Mouse (Mus musculus): ENCODE measurements around the gene Cdk19. TPM values are rescaled to one million over a fixed set of nuclear protein-coding genes. Genes with fewer than 3 reads are reported as not detected.

Gene Cdk19
- polyA plus RNA-seq, 1 experiment: 13.3 TPM

DNA sequence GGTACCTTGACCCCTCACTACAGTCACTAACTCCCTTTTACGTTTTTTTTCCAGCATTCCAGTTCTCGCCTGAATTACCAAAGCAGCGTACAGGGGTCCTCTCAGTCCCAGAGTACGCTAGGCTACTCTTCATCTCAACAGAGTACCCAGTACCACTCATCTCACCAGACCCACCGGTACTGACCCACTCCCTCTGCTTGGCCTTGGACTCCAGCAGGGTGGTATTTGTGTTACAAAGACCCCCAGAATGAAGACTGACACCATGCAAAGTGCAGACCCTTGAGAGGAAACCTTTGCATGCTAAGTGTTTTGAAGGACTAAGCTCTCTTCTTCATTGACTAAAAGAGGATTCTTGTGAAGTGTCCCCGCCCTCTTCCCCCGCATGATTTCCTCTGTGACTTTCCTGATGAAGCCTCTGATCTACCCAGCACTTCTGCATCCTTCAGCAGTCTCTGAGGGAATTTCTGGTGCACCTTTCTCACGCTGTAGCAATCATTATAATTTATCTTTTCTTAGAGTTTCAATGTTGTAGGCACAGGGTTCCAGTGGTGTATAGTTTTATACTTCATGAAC is 140.3 kb downstream of the Cdk19 start:
- no peaks in the 10 kb centered on the region for H3K27me3 ChIP-seq (ENCODE audit: control insufficient read depth, insufficient read depth, low read length)
- no peaks in the 10 kb centered on the region for H3K4me1 ChIP-seq (ENCODE audit: control insufficient read depth, insufficient read depth, low read length)
- no peak overlapping the region for H3K27ac ChIP-seq (ENCODE audit: control insufficient read depth, insufficient read depth, low read depth, low read length)
- H3K4me3 ChIP-seq (ENCODE audit: control insufficient read depth, low read depth, low read length): no peak overlapping the region
- H3K36me3 ChIP-seq (ENCODE audit: control insufficient read depth, insufficient read depth, low read length): peaks cover 1% of the 10 kb centered on the region
- TF ChIP-seq POLR2A (IDR thresholded peaks at IDR 0.05; ENCODE audit: control insufficient read depth, low read depth, low read length) (no peak), CTCF (IDR thresholded peaks at IDR 0.05; ENCODE audit: control insufficient read depth, insufficient read depth, insufficient replicate concordance, low read depth, low read length) (no peak)

DNA sequence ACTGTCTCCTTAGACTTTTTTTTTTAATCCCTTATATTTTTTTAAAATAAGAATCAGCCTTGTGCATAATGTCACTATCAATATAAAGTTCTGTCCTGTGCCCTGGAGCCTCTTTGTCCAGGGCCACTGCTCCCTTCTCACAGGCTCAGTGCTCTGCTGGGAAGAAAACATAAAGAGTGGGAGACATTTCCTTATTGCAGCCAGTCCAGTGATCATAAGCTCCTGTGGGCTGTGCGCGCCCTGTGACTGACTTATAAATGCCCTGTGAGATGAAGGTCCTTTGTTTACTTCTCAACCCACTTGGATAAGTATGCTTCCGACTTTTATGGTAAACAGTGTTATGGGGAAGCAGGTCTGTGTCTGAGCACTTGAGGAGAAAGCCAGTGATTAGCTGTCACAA is 142.2 kb downstream of the Cdk19 start:
- H3K27me3 ChIP-seq (ENCODE audit: control insufficient read depth, insufficient read depth, low read length): no peaks in the 10 kb centered on the region
- no peak overlapping the region for H3K4me3 ChIP-seq (ENCODE audit: control insufficient read depth, low read depth, low read length)
- no peak overlapping the region for H3K27ac ChIP-seq (ENCODE audit: control insufficient read depth, insufficient read depth, low read depth, low read length)
- no peaks in the 10 kb centered on the region for H3K4me1 ChIP-seq (ENCODE audit: control insufficient read depth, insufficient read depth, low read length)
- H3K36me3 ChIP-seq (ENCODE audit: control insufficient read depth, insufficient read depth, low read length): peaks cover 1% of the 10 kb centered on the region; the same call in 1 of the 2 replicates
- no peak for TF ChIP-seq CTCF (IDR thresholded peaks at IDR 0.05; ENCODE audit: control insufficient read depth, insufficient read depth, insufficient replicate concordance, low read depth, low read length)
- TF ChIP-seq POLR2A (IDR thresholded peaks at IDR 0.05; ENCODE audit: control insufficient read depth, low read depth, low read length): no peak

DNA sequence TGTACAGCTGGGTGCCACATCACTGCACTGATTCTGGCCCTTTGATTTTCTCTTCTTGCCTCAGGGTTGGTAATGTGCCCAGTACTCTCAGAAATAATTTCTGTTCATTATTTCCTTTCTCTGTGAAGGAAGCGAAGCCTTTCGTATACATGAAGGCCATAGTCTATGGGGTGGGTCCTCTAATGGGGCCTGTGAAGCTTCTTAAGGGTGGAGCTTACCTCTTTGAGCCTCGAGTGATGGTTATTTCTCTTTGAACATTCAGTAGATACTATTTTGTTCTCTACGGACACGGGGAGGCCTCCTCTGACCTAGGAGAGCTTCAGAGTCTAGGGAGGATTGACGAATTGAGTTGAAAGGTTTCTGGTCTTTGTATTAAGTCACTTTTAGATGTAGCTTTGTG is 142.9 kb downstream of the Cdk19 start:
- Histone ChIP-seq H3K36me3 (ENCODE audit: control insufficient read depth, insufficient read depth, low read length) (peaks cover 1% of the 10 kb centered on the region; the same call in 1 of the 2 replicates), H3K27me3 (ENCODE audit: control insufficient read depth, insufficient read depth, low read length) (no peaks in the 10 kb centered on the region), H3K4me1 (ENCODE audit: control insufficient read depth, insufficient read depth, low read length) (no peaks in the 10 kb centered on the region), H3K27ac (ENCODE audit: control insufficient read depth, insufficient read depth, low read depth, low read length) (no peak overlapping the region), H3K4me3 (ENCODE audit: control insufficient read depth, low read depth, low read length) (no peak overlapping the region)
- no peak for TF ChIP-seq POLR2A (IDR thresholded peaks at IDR 0.05; ENCODE audit: control insufficient read depth, low read depth, low read length)
- TF ChIP-seq CTCF (IDR thresholded peaks at IDR 0.05; ENCODE audit: control insufficient read depth, insufficient read depth, insufficient replicate concordance, low read depth, low read length): no peak

DNA sequence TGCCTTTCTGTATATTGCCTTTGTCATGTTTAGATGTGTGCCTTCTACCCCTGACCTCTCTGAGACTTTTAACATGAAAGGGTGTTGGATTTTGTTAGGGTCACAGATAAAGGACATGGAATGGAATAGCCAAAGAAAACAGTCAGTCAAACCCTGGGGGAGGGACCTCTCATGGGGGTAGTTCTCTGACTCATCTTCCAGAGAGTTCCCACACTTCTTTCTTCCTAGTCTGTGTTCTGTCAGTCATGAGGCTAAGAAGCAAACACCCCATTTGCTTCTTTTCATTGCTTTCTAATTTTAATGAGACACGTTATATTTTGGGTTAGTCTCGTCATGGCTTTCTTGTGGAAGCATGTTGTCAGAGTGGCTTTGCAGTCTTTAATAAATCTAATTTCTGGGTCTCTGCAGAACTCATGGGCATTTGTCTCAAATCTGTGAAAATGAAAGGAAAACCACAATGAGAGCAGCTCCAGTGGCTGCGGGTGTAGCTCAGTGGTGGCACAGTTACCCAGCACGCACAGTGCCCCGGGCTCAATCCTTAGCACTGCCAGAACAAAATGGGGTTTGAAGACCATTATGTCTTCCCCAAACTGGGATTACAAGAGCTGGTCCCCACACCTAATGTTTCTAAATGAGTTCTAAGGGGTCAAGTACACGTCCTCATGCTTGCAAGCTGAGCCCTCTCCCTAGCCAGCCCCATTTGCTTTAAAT is 149.9 kb downstream of the Cdk19 start:
- no peaks in the 10 kb centered on the region for H3K36me3 ChIP-seq (ENCODE audit: control insufficient read depth, insufficient read depth, low read length)
- no peak overlapping the region for H3K27ac ChIP-seq (ENCODE audit: control insufficient read depth, insufficient read depth, low read depth, low read length)
- no peaks in the 10 kb centered on the region for H3K4me1 ChIP-seq (ENCODE audit: control insufficient read depth, insufficient read depth, low read length)
- no peaks in the 10 kb centered on the region for H3K27me3 ChIP-seq (ENCODE audit: control insufficient read depth, insufficient read depth, low read length)
- TF ChIP-seq POLR2A (IDR thresholded peaks at IDR 0.05; ENCODE audit: control insufficient read depth, low read depth, low read length) (no peak), CTCF (IDR thresholded peaks at IDR 0.05; ENCODE audit: control insufficient read depth, insufficient read depth, insufficient replicate concordance, low read depth, low read length) (no peak)
- H3K4me3 ChIP-seq (ENCODE audit: control insufficient read depth, low read depth, low read length): no peak overlapping the region

DNA sequence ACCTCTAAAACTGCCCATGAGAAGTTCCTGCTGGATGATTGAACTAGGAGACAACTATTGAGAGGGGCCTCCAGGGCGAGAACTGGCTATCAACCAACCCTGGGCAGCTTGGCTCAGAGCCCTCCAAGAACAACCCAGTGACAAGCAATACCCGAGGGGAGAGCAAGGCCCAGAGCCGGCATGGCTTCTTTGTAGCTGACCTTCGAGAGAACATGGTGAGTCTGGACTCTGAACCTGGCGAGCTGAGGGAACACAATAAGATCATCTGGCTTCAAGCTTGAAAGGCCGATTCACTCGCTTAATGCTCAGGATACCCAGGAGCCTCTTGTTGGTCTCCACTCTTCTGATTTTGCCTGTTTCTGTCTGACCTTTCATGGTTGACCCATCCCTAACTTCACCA is 151.8 kb downstream of the Cdk19 start:
- H3K27ac ChIP-seq (ENCODE audit: control insufficient read depth, insufficient read depth, low read depth, low read length): no peak overlapping the region
- no peaks in the 10 kb centered on the region for H3K36me3 ChIP-seq (ENCODE audit: control insufficient read depth, insufficient read depth, low read length)
- TF ChIP-seq POLR2A (IDR thresholded peaks at IDR 0.05; ENCODE audit: control insufficient read depth, low read depth, low read length) (no peak), CTCF (IDR thresholded peaks at IDR 0.05; ENCODE audit: control insufficient read depth, insufficient read depth, insufficient replicate concordance, low read depth, low read length) (no peak)
- no peaks in the 10 kb centered on the region for H3K4me1 ChIP-seq (ENCODE audit: control insufficient read depth, insufficient read depth, low read length)
- no peaks in the 10 kb centered on the region for H3K27me3 ChIP-seq (ENCODE audit: control insufficient read depth, insufficient read depth, low read length)
- no peak overlapping the region for H3K4me3 ChIP-seq (ENCODE audit: control insufficient read depth, low read depth, low read length)

DNA sequence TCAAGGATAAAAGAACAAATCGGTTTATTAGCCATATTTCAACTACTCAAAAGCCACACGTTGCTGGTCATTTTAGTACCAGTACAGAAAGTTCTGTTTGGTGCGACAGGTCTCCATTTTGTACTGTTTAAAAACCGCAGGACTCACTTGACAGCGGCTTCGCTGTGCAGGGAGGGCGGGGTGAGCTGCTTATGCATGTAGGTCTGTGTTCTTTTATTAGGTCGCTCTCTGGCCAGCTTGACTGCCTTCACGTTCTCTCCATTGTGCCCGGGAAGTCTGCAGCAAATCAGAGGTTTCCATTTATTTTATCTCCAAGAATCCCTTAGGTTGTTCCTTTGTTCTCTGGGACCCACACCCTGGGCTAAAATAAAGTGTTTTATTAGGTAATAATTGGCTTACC is 152.4 kb downstream of the Cdk19 start:
- TF ChIP-seq POLR2A (IDR thresholded peaks at IDR 0.05; ENCODE audit: control insufficient read depth, low read depth, low read length) (no peak), CTCF (IDR thresholded peaks at IDR 0.05; ENCODE audit: control insufficient read depth, insufficient read depth, insufficient replicate concordance, low read depth, low read length) (no peak)

DNA sequence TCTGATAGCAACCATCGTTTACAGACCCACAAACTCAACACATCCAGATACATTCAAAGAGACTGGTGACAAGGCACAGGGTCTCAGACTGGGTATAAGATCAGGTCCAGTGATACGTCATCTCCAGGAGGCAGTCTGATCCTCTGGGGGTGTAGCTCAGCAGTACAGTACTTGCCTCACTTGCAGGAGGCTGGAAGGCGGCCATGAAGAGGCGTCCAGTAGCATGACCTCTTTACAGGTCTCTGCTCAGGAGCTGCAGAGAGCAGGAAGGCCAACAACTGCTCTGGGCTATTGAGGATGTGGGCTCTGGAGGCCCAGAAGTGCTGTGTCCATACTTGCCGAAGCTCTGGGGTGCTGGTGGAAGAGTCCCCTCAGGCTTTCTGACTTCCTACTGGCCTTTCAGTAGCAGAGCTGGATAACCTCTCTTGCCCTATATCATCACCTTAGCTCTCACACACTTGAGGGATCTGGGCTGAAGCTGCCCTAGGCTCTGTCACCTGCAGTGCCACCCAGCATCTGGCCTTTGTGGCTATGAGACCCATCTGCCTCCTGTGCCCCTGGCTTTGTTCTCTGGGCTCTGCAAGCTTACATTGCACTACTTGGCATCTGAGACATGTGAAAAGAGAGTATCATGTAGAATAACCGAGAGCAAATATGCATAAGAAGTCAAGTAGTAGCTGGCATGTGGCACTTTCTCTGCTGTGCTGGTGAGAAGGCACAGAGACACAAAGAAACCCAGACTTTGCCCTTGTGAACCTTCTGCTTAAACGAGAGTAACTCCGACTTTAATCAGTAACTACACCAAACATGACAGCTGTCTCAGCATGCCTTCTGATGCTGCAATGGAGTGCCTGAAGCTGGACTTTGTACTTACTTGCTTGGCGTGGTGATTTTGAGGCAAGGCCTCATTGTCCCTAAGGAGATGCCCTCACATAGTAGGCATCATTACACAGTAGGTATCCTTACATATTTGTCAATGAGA is 155.1 kb downstream of the Cdk19 start:
- Histone ChIP-seq H3K27me3 (ENCODE audit: control insufficient read depth, insufficient read depth, low read length) (no peaks in the 10 kb centered on the region), H3K27ac (ENCODE audit: control insufficient read depth, insufficient read depth, low read depth, low read length) (no peak overlapping the region), H3K36me3 (ENCODE audit: control insufficient read depth, insufficient read depth, low read length) (no peaks in the 10 kb centered on the region), H3K4me1 (ENCODE audit: control insufficient read depth, insufficient read depth, low read length) (no peaks in the 10 kb centered on the region), H3K4me3 (ENCODE audit: control insufficient read depth, low read depth, low read length) (no peak overlapping the region)
- TF ChIP-seq CTCF (IDR thresholded peaks at IDR 0.05; ENCODE audit: control insufficient read depth, insufficient read depth, insufficient replicate concordance, low read depth, low read length) (no peak), POLR2A (IDR thresholded peaks at IDR 0.05; ENCODE audit: control insufficient read depth, low read depth, low read length) (no peak)

More for the DNA sequence above, 152.4 kb downstream of the Cdk19 start:
- Histone ChIP-seq H3K27me3 (ENCODE audit: control insufficient read depth, insufficient read depth, low read length) (no peaks in the 10 kb centered on the region), H3K4me3 (ENCODE audit: control insufficient read depth, low read depth, low read length) (no peak overlapping the region), H3K27ac (ENCODE audit: control insufficient read depth, insufficient read depth, low read depth, low read length) (no peak overlapping the region), H3K36me3 (ENCODE audit: control insufficient read depth, insufficient read depth, low read length) (no peaks in the 10 kb centered on the region), H3K4me1 (ENCODE audit: control insufficient read depth, insufficient read depth, low read length) (no peaks in the 10 kb centered on the region)

All from testis, adult 2 months (tissue).